Mouse (Mus musculus) cerebellum, adult 2 months (tissue): ENCODE results near the gene Ehd2.

ENCODE experiments used
- CTCF ChIP-seq: fragments of 200-500 bp; IDR thresholded peaks from 2 replicates; pipeline ENCODE4 v1.5.1; 2011; ENCODE audit warnings: low read depth, mild to moderate bottlenecking, control low read depth, low read length, moderate library complexity, borderline replicate concordance; ENCODE audit not compliant: insufficient read depth
- POLR2A ChIP-seq: fragments of 200-500 bp; IDR thresholded peaks from 2 replicates; pipeline ENCODE4 v1.6.1; 2011; ENCODE audit warnings: low read length, control low read depth, borderline replicate concordance; ENCODE audit not compliant: insufficient read depth

DNA sequence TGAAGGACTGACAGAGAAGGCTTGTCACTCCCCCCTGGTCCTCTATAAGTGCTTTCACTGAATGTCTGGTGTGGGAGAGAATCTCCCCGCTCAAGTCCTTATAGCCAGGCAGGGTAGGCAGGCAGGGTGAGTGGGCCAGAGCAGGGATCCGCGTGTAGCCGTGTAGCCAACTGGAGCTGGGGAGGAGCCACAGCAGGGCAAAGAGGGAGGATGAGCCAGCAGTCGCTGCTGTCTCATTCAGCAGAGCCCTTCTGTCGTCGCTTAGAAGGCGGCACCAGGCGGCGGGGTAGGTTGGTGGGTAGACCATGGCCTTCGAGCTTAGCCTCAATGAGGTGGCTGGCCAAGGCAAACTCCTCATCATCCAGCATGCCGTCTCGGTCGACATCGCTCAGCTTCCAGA is 17.4 kb downstream of the Ehd2 start:
- TF ChIP-seq CTCF, result no peak
- no peak for TF ChIP-seq POLR2A
